Mouse (Mus musculus): ENCODE measurements around the gene Cfap45.

- peak; percentile 31; the same call in 1 of the 2 replicates for TF ChIP-seq CTCF (IDR thresholded peaks at IDR 0.05; ENCODE audit: extremely low read depth, insufficient read depth, insufficient read length, insufficient replicate concordance)
- no peak for TF ChIP-seq POLR2A (IDR thresholded peaks at IDR 0.05; ENCODE audit: low read depth, low read length)
These were observed 2.6 kb upstream of the Cfap45 start for GRCm38 (mm10) chr1:172518013-172518412.
